Mouse (Mus musculus): ENCODE measurements around the gene Ppp1r27.

- no peak for TF ChIP-seq CTCF (IDR thresholded peaks at IDR 0.05; ENCODE audit: control insufficient read depth, insufficient read depth, insufficient read length)
- TF ChIP-seq CEBPB (IDR thresholded peaks at IDR 0.05; ENCODE audit: low read depth), result no peak
- TF ChIP-seq FOSL1 (IDR thresholded peaks at IDR 0.05; ENCODE audit: insufficient read depth, low read length, poor library complexity, severe bottlenecking), result no peak
Measured at GRCm38 (mm10) chr11:120527690-120528354, 23.1 kb downstream of the Ppp1r27 start.

Measured in C2C12 (cell line).